Mouse (Mus musculus): ENCODE measurements at regions not wholly inside any gene's neighbourhood (a gene's known extent, or its start where the extent isn't known, plus 50 kb on each side); places are given as distances from the start of the nearest gene placed in this dataset.

DNA sequence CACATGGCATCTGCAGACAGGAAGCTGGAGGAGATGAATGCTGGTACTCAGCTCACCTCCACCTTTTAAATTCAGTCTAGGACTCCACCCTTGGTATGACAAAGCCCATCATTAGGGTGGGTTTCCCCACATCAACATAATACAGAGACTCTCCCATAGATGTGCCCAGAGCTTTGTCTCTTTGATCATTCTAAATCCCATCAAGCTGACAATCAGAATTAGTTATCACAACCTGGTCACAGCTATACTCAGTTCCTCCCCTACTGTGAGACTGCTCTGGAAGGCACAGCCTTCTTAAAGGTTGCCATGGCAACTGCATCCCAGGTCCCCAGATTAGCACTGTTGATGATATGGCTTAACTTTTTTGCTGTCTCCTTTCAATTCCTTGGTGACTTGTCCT, 184.3 kb upstream of the Tbx3 start:
- Histone ChIP-seq H3K4me2 (ENCODE audit: low read depth) (no peak overlapping the region), H3K36me3 (ENCODE audit: control insufficient read depth, insufficient read depth) (no peaks in the 10 kb centered on the region), H3ac (ENCODE audit: control insufficient read depth, insufficient read length) (no peak overlapping the region), H3K4me3 (no peak overlapping the region), H3K27me3 (ENCODE audit: control insufficient read depth, insufficient read depth, insufficient read length) (no peaks in the 10 kb centered on the region), H3K79me2 (ENCODE audit: control insufficient read depth, insufficient read depth) (no peaks in the 10 kb centered on the region)
- TF ChIP-seq E2F4 (IDR thresholded peaks at IDR 0.05; ENCODE audit: insufficient read depth) (no peak), TCF12 (IDR thresholded peaks at IDR 0.05; ENCODE audit: insufficient read depth, poor library complexity, severe bottlenecking) (no peak), CEBPB (IDR thresholded peaks at IDR 0.05; ENCODE audit: insufficient read depth, poor library complexity, severe bottlenecking) (no peak), USF1 (IDR thresholded peaks at IDR 0.05; ENCODE audit: low read depth) (no peak), MAX (IDR thresholded peaks at IDR 0.05; ENCODE audit: low read depth) (no peak), TCF3 (IDR thresholded peaks at IDR 0.05; ENCODE audit: insufficient read length, low read depth) (no peak), MYOG (IDR thresholded peaks at IDR 0.05; ENCODE audit: control insufficient read depth in 1 of 3, insufficient read depth in 1 of 3, insufficient read length in 2 of 3, low read depth in 2 of 3) (no peak), SRF (IDR thresholded peaks at IDR 0.05; ENCODE audit: control insufficient read depth, insufficient read length, low read depth) (no peak), REST (IDR thresholded peaks at IDR 0.05; ENCODE audit: insufficient read depth, insufficient read length) (no peak), POLR2A (IDR thresholded peaks at IDR 0.05; ENCODE audit: insufficient read length, low read depth) (no peak), POLR2AphosphoS2 (IDR thresholded peaks at IDR 0.05; ENCODE audit: insufficient read length, low read depth) (no peak), MYOD1 (IDR thresholded peaks at IDR 0.05; ENCODE audit: control insufficient read depth in 1 of 3, insufficient read length in 2 of 3, low read depth in 2 of 3) (no peak)

DNA sequence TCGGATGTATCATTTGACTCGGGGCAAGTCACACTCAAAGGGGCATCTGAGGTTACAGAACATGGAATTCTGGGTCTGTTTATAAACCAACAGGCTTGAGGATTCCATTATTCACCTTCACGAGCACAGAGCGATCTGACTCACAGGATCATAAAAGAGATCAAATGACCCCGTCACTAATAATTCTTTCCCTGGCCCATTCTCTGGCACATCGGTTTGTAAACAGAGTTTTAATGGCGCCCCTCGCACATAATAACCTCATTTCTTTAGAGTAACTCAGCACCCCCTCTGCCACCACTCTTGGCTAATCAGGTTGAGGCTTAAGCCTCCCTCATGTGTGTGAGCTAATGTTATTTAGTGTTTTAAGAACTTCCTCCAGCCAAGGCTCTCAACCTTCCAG, 183.3 kb upstream of the Tbx3 start:
- H3ac ChIP-seq (ENCODE audit: control insufficient read depth, insufficient read length): no peak overlapping the region
- H3K79me2 ChIP-seq (ENCODE audit: control insufficient read depth, insufficient read depth): no peaks in the 10 kb centered on the region
- no peaks in the 10 kb centered on the region for H3K27me3 ChIP-seq (ENCODE audit: control insufficient read depth, insufficient read depth, insufficient read length)
- no peaks in the 10 kb centered on the region for H3K36me3 ChIP-seq (ENCODE audit: control insufficient read depth, insufficient read depth)
- TF ChIP-seq E2F4 (IDR thresholded peaks at IDR 0.05; ENCODE audit: insufficient read depth) (no peak), POLR2AphosphoS2 (IDR thresholded peaks at IDR 0.05; ENCODE audit: insufficient read length, low read depth) (no peak), REST (IDR thresholded peaks at IDR 0.05; ENCODE audit: insufficient read depth, insufficient read length) (no peak), CEBPB (IDR thresholded peaks at IDR 0.05; ENCODE audit: insufficient read depth, poor library complexity, severe bottlenecking) (no peak), MYOG (IDR thresholded peaks at IDR 0.05; ENCODE audit: control insufficient read depth in 1 of 3, insufficient read depth in 1 of 3, insufficient read length in 2 of 3, low read depth in 2 of 3) (no peak), USF1 (IDR thresholded peaks at IDR 0.05; ENCODE audit: low read depth) (no peak), TCF12 (IDR thresholded peaks at IDR 0.05; ENCODE audit: insufficient read depth, poor library complexity, severe bottlenecking) (no peak), SRF (IDR thresholded peaks at IDR 0.05; ENCODE audit: control insufficient read depth, insufficient read length, low read depth) (no peak), POLR2A (IDR thresholded peaks at IDR 0.05; ENCODE audit: insufficient read length, low read depth) (no peak), MYOD1 (IDR thresholded peaks at IDR 0.05; ENCODE audit: control insufficient read depth in 1 of 3, insufficient read length in 2 of 3, low read depth in 2 of 3) (no peak), MAX (IDR thresholded peaks at IDR 0.05; ENCODE audit: low read depth) (no peak), TCF3 (IDR thresholded peaks at IDR 0.05; ENCODE audit: insufficient read length, low read depth) (no peak)
- H3K4me3 ChIP-seq: no peak overlapping the region
- peak overlapping the region; percentile 13 for H3K4me2 ChIP-seq (ENCODE audit: low read depth)

DNA sequence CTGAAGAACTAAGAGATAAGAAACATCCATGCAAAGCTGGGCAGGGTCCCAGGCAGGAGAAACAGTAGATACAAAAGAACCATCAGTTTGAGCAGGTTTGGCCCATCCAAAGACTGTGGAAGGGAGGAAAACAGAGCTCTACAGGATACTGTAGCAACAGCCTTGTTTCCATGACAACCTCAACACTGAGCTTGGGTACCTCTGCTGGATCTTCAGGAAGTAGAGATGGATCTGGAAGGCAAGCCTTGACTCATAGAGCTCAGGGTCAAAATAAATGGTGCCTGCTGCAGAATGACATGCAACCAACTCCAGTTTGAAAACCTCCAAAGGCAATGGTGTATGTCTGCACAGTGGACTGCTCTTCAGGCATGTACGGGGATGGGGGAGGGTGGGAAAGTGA, 173.0 kb upstream of the Tbx3 start:
- H3K4me3 ChIP-seq: no peak overlapping the region
- no peaks in the 10 kb centered on the region for H3K36me3 ChIP-seq (ENCODE audit: control insufficient read depth, insufficient read depth)
- H3ac ChIP-seq (ENCODE audit: control insufficient read depth, insufficient read length): no peak overlapping the region
- no peak overlapping the region for H3K4me2 ChIP-seq (ENCODE audit: low read depth)
- H3K79me2 ChIP-seq (ENCODE audit: control insufficient read depth, insufficient read depth): no peaks in the 10 kb centered on the region
- no peaks in the 10 kb centered on the region for H3K27me3 ChIP-seq (ENCODE audit: control insufficient read depth, insufficient read depth, insufficient read length)
- TF ChIP-seq POLR2A (IDR thresholded peaks at IDR 0.05; ENCODE audit: insufficient read length, low read depth): no peak
- TF ChIP-seq SRF (IDR thresholded peaks at IDR 0.05; ENCODE audit: control insufficient read depth, insufficient read length, low read depth): no peak
- no peak for TF ChIP-seq MAX (IDR thresholded peaks at IDR 0.05; ENCODE audit: low read depth)
- no peak for TF ChIP-seq E2F4 (IDR thresholded peaks at IDR 0.05; ENCODE audit: insufficient read depth)
- no peak for TF ChIP-seq MYOD1 (IDR thresholded peaks at IDR 0.05; ENCODE audit: control insufficient read depth in 1 of 3, insufficient read length in 2 of 3, low read depth in 2 of 3)
- TF ChIP-seq POLR2AphosphoS2 (IDR thresholded peaks at IDR 0.05; ENCODE audit: insufficient read length, low read depth): no peak
- TF ChIP-seq USF1 (IDR thresholded peaks at IDR 0.05; ENCODE audit: low read depth): no peak
- no peak for TF ChIP-seq MYOG (IDR thresholded peaks at IDR 0.05; ENCODE audit: control insufficient read depth in 1 of 3, insufficient read depth in 1 of 3, insufficient read length in 2 of 3, low read depth in 2 of 3)
- TF ChIP-seq TCF12 (IDR thresholded peaks at IDR 0.05; ENCODE audit: insufficient read depth, poor library complexity, severe bottlenecking): no peak
- TF ChIP-seq CEBPB (IDR thresholded peaks at IDR 0.05; ENCODE audit: insufficient read depth, poor library complexity, severe bottlenecking): no peak
- no peak for TF ChIP-seq REST (IDR thresholded peaks at IDR 0.05; ENCODE audit: insufficient read depth, insufficient read length)

DNA sequence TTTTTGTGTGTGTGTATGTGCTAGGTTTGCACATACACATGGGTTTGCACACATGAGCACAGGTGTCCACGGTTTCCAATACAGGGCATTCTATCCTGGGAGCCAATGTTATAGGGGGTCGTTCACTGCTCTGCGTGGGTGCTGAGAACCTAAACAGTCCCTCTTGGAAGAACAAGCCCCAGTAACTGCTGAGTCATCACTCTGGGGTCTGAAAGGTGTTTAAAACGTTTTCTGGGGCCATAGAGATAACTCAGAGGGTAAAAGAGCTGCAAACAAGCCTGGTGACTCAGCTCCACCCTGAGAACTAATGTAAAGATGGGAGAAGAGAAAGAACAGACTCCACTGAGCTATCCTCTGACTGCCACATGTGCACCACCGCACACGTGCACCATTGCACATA, 172.0 kb upstream of the Tbx3 start:
- no peak overlapping the region for H3K4me3 ChIP-seq

DNA sequence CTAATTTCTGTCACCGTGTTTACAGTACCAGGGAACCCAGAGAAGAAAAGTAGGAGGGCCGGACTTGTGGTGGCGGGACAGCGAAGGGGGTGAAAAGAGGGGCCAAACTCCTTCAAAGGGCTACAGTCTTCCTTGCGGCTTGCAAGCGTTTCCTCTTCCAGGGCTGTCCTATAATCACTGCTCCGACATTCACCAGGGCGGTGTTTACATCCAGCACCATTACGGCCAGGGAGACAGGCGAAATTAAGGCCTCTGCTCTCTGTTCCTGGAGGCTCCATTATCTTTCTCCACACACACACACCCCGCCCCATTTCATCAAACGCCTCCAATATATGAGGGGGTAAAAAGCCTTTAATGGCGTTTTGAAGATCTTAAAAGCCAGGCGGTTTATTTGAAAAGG, 162.8 kb upstream of the Tbx3 start:
- Histone ChIP-seq H3K36me3 (ENCODE audit: control insufficient read depth, insufficient read depth) (no peaks in the 10 kb centered on the region), H3K27me3 (ENCODE audit: control insufficient read depth, insufficient read depth, insufficient read length) (no peaks in the 10 kb centered on the region), H3K4me2 (ENCODE audit: low read depth) (no peak overlapping the region), H3K4me3 (no peak overlapping the region), H3K79me2 (ENCODE audit: control insufficient read depth, insufficient read depth) (no peaks in the 10 kb centered on the region), H3ac (ENCODE audit: control insufficient read depth, insufficient read length) (no peak overlapping the region)
- no peak for TF ChIP-seq USF1 (IDR thresholded peaks at IDR 0.05; ENCODE audit: low read depth)
- TF ChIP-seq MYOG (IDR thresholded peaks at IDR 0.05; ENCODE audit: control insufficient read depth in 1 of 3, insufficient read depth in 1 of 3, insufficient read length in 2 of 3, low read depth in 2 of 3): no peak
- no peak for TF ChIP-seq POLR2A (IDR thresholded peaks at IDR 0.05; ENCODE audit: insufficient read length, low read depth)
- no peak for TF ChIP-seq TCF3 (IDR thresholded peaks at IDR 0.05; ENCODE audit: insufficient read length, low read depth)
- no peak for TF ChIP-seq MAX (IDR thresholded peaks at IDR 0.05; ENCODE audit: low read depth)
- TF ChIP-seq SRF (IDR thresholded peaks at IDR 0.05; ENCODE audit: control insufficient read depth, insufficient read length, low read depth): no peak
- TF ChIP-seq MYOD1 (IDR thresholded peaks at IDR 0.05; ENCODE audit: control insufficient read depth in 1 of 3, insufficient read length in 2 of 3, low read depth in 2 of 3): no peak
- no peak for TF ChIP-seq POLR2AphosphoS2 (IDR thresholded peaks at IDR 0.05; ENCODE audit: insufficient read length, low read depth)
- TF ChIP-seq REST (IDR thresholded peaks at IDR 0.05; ENCODE audit: insufficient read depth, insufficient read length): no peak
- no peak for TF ChIP-seq TCF12 (IDR thresholded peaks at IDR 0.05; ENCODE audit: insufficient read depth, poor library complexity, severe bottlenecking)
- TF ChIP-seq CEBPB (IDR thresholded peaks at IDR 0.05; ENCODE audit: insufficient read depth, poor library complexity, severe bottlenecking): no peak
- no peak for TF ChIP-seq E2F4 (IDR thresholded peaks at IDR 0.05; ENCODE audit: insufficient read depth)

More for the DNA sequence above, 172.0 kb upstream of the Tbx3 start:
- Histone ChIP-seq H3K4me2 (ENCODE audit: low read depth) (no peak overlapping the region), H3K36me3 (ENCODE audit: control insufficient read depth, insufficient read depth) (no peaks in the 10 kb centered on the region), H3K79me2 (ENCODE audit: control insufficient read depth, insufficient read depth) (no peaks in the 10 kb centered on the region), H3ac (ENCODE audit: control insufficient read depth, insufficient read length) (no peak overlapping the region), H3K27me3 (ENCODE audit: control insufficient read depth, insufficient read depth, insufficient read length) (no peaks in the 10 kb centered on the region)
- no peak for TF ChIP-seq MYOD1 (IDR thresholded peaks at IDR 0.05; ENCODE audit: control insufficient read depth in 1 of 3, insufficient read length in 2 of 3, low read depth in 2 of 3)
- no peak for TF ChIP-seq POLR2AphosphoS2 (IDR thresholded peaks at IDR 0.05; ENCODE audit: insufficient read length, low read depth)
- no peak for TF ChIP-seq MAX (IDR thresholded peaks at IDR 0.05; ENCODE audit: low read depth)
- no peak for TF ChIP-seq E2F4 (IDR thresholded peaks at IDR 0.05; ENCODE audit: insufficient read depth)
- TF ChIP-seq TCF3 (IDR thresholded peaks at IDR 0.05; ENCODE audit: insufficient read length, low read depth): no peak
